In the genomic region with DNA sequence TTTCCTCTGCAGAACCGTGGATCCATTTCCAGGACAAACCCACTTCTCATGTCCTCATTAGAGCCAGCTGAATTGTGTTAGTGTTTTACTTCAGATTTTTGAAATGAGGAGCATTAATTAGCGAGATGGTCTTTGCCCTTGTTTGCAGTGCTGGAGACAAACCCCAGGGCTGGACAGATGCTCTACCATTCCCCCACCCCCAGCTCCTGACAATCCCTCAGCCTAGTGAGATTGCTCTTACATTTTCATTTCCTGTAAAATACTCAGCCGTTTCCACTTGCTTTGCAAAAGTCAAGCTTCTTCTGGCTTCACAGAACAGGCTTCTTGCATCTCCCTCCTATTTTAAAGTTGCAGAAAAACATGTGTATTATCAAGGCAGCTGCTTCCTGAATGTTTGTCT, we compare ENCODE assay signal across 21 mouse cellular contexts.
A peak's percentile ranks its signal among the peaks of the same experiment; 100 is the strongest.
DNase-seq lines count a peak whose midpoint lies in the region; ATAC-seq and TF ChIP-seq lines count a peak whose summit lies in the region.
"Had no signal": no experiment of that assay in that cellular context is flagged by ENCODE, and none has a peak within 500 bp of the region (broad histone marks: within the 10 kb centered on the region; RNA-seq: fewer than 3 reads in every experiment).

No protein-coding gene starts in this region.

- TF ChIP-seq CTCF in kidney, adult 2 months (conservative IDR thresholded peaks at IDR 0.05; ENCODE audit: insufficient read depth, insufficient read length, low read depth, low read length), result no peak
- TF ChIP-seq CTCF in liver, adult 2 months (IDR thresholded peaks at IDR 0.05; ENCODE audit: low read depth, low read length), result no peak
- no peak for TF ChIP-seq CTCF in brain, embryonic 14.5 days (IDR thresholded peaks at IDR 0.05; ENCODE audit: borderline replicate concordance, extremely low read depth, insufficient read depth, insufficient read length)

- no peaks in the 10 kb centered on the region for H3K79me2 ChIP-seq in liver, adult 2 months (ENCODE audit: control insufficient read depth, insufficient read depth, low read length)

- H3K4me1 ChIP-seq in kidney, adult 2 months (ENCODE audit: control insufficient read depth, insufficient read depth, low read length), result no peaks in the 10 kb centered on the region
- H3K4me1 ChIP-seq in liver, adult 2 months (ENCODE audit: control insufficient read depth, insufficient read depth, low read length), result no peaks in the 10 kb centered on the region
- H3K4me1 ChIP-seq in liver, embryonic 11.5 days (replicated peaks; ENCODE audit: control insufficient read depth, insufficient read depth, low read length), result no peaks in the 10 kb centered on the region; the same call in 1 of the 2 replicates
- H3K4me1 ChIP-seq in intestine, embryonic 16.5 days (ENCODE audit: control insufficient read depth, insufficient read depth, low read length), result 0 out of 2 replicates have a peak, but pooled peaks cover 2% of the 10 kb centered on the region
- H3K4me1 ChIP-seq: embryonic facial prominence, embryonic 12.5 days; hindbrain, embryonic 15.5 days; neural tube, embryonic 12.5 days had no signal

- H3K4me2 ChIP-seq in liver, embryonic 11.5 days, result no peak overlapping the region
- no peak overlapping the region for H3K4me2 ChIP-seq in intestine, embryonic 16.5 days (ENCODE audit: low read depth, low read length)
- H3K4me2 ChIP-seq: embryonic facial prominence, embryonic 12.5 days; hindbrain, embryonic 15.5 days; limb, embryonic 15.5 days; neural tube, embryonic 12.5 days had no signal

- H3K27ac ChIP-seq in kidney, adult 2 months (ENCODE audit: insufficient read depth, low read depth, low read length), result 0 out of 2 replicates have a peak overlapping the region, but pooled peaks have one; percentile 16
- no peak overlapping the region for H3K27ac ChIP-seq in liver, adult 2 months (replicated peaks; ENCODE audit: insufficient read depth, low read depth, low read length)
- no peak overlapping the region for H3K27ac ChIP-seq in liver, embryonic 11.5 days (ENCODE audit: low read depth, low read length)
- H3K27ac ChIP-seq in intestine, embryonic 16.5 days (ENCODE audit: low read length), result no peak overlapping the region
- H3K27ac ChIP-seq: embryonic facial prominence, embryonic 12.5 days; hindbrain, embryonic 15.5 days; limb, embryonic 15.5 days; neural tube, embryonic 12.5 days had no signal

- ATAC-seq in liver, embryonic 11.5 days (replicated peaks; ENCODE audit: low FRiP score), result no peak
- ATAC-seq in intestine, embryonic 16.5 days, result peak; percentile 51; the same call in 1 of the 2 replicates
- ATAC-seq: forebrain, postnatal 0 days had no signal

- no peak for TF ChIP-seq POLR2A in kidney, adult 2 months (IDR thresholded peaks at IDR 0.05; ENCODE audit: low read depth, low read length)
- no peak for TF ChIP-seq POLR2A in liver, adult 2 months (IDR thresholded peaks at IDR 0.05; ENCODE audit: extremely low read depth, insufficient read depth, low read length)
- no peak for TF ChIP-seq POLR2A in brain, embryonic 14.5 days (IDR thresholded peaks at IDR 0.05; ENCODE audit: borderline replicate concordance, extremely low read depth, insufficient read depth, insufficient read length, poor library complexity, severe bottlenecking)

- H3K4me3 ChIP-seq in kidney, adult 2 months (ENCODE audit: insufficient read depth, low read depth, low read length), result no peak overlapping the region
- no peak overlapping the region for H3K4me3 ChIP-seq in liver, adult 2 months (ENCODE audit: insufficient read depth, low read depth, low read length)
- H3K4me3 ChIP-seq in liver, embryonic 11.5 days (ENCODE audit: low read depth, low read length), result no peak overlapping the region
- no peak overlapping the region for H3K4me3 ChIP-seq in intestine, embryonic 16.5 days (ENCODE audit: low read length)
- H3K4me3 ChIP-seq: embryonic facial prominence, embryonic 12.5 days; hindbrain, embryonic 15.5 days; limb, embryonic 15.5 days; neural tube, embryonic 12.5 days had no signal

- WGBS in kidney, adult 2 months, result 50% methylated on average over 3 of the region's 3 CpGs
- 53% methylated on average over 3 of the region's 3 CpGs for WGBS in liver, adult 2 months
- WGBS in liver, embryonic 11.5 days, result 47% methylated on average over 3 of the region's 3 CpGs
- WGBS in intestine, embryonic 16.5 days, result 45% methylated on average over 3 of the region's 3 CpGs

- H3K36me3 ChIP-seq in kidney, adult 2 months (ENCODE audit: control insufficient read depth, insufficient read depth, low read length), result no peaks in the 10 kb centered on the region
- no peaks in the 10 kb centered on the region for H3K36me3 ChIP-seq in liver, adult 2 months (ENCODE audit: control insufficient read depth, insufficient read depth, low read length)
- no peaks in the 10 kb centered on the region for H3K36me3 ChIP-seq in liver, embryonic 11.5 days (ENCODE audit: control insufficient read depth, insufficient read depth, low read length)
- H3K36me3 ChIP-seq in intestine, embryonic 16.5 days (ENCODE audit: control insufficient read depth, insufficient read depth, low read length), result no peaks in the 10 kb centered on the region
- H3K36me3 ChIP-seq: embryonic facial prominence, embryonic 12.5 days; hindbrain, embryonic 15.5 days; limb, embryonic 15.5 days; neural tube, embryonic 12.5 days had no signal

- H3K9me3 ChIP-seq in liver, embryonic 11.5 days (ENCODE audit: control insufficient read depth, low read length), result no peaks in the 10 kb centered on the region
- no peaks in the 10 kb centered on the region for H3K9me3 ChIP-seq in intestine, embryonic 16.5 days (ENCODE audit: control insufficient read depth, low read length)
- H3K9me3 ChIP-seq: embryonic facial prominence, embryonic 12.5 days; hindbrain, embryonic 15.5 days; limb, embryonic 15.5 days; neural tube, embryonic 12.5 days had no signal

- DNase-seq in kidney, adult 2 months, result no peak
- no peak for DNase-seq in kidney, adult 18-20 months
- DNase-seq in liver, adult 2 months (ENCODE audit: extremely low read depth, low read depth, low spot score), result peak; percentile 9
- DNase-seq in liver, embryonic 11.5 days (ENCODE audit: low spot score), result no peak
- peak; percentile 6 for DNase-seq in brain, embryonic 14.5 days (ENCODE audit: low read depth)
- DNase-seq in cerebellum, postnatal 10 days, result no peak
- DNase-seq: adrenal gland, adult 2 months; cerebellum, adult 18-20 months; cerebellum, postnatal 25 days; forebrain, postnatal 0 days; gastrocnemius, postnatal 25 days; heart, postnatal 4 days; midbrain, embryonic 14.5 days; retina, postnatal 1 day; thymus, adult 18-20 months; thymus, postnatal 36 days had no signal

- no peaks in the 10 kb centered on the region for H3K27me3 ChIP-seq in kidney, adult 2 months (replicated peaks; ENCODE audit: control insufficient read depth, insufficient read depth, low read length)
- no peaks in the 10 kb centered on the region for H3K27me3 ChIP-seq in liver, adult 2 months (ENCODE audit: control insufficient read depth, insufficient read depth, low read length)
- no peaks in the 10 kb centered on the region for H3K27me3 ChIP-seq in liver, embryonic 11.5 days (replicated peaks; ENCODE audit: control insufficient read depth, insufficient read depth, low read length)
- no peaks in the 10 kb centered on the region for H3K27me3 ChIP-seq in intestine, embryonic 16.5 days (replicated peaks; ENCODE audit: control insufficient read depth, insufficient read depth, low read length)
- H3K27me3 ChIP-seq: embryonic facial prominence, embryonic 12.5 days; hindbrain, embryonic 15.5 days; limb, embryonic 15.5 days; neural tube, embryonic 12.5 days had no signal

- no peak overlapping the region for H3K9ac ChIP-seq in liver, adult 2 months (ENCODE audit: low read depth, low read length)
- no peak overlapping the region for H3K9ac ChIP-seq in liver, embryonic 11.5 days (ENCODE audit: low read depth, low read length)
- no peak overlapping the region for H3K9ac ChIP-seq in intestine, embryonic 16.5 days (ENCODE audit: low read depth, low read length)
- H3K9ac ChIP-seq: embryonic facial prominence, embryonic 12.5 days; forebrain, postnatal 0 days; hindbrain, embryonic 15.5 days; limb, embryonic 15.5 days; neural tube, embryonic 12.5 days had no signal

Comparison
In these comparisons a context has a peak if more than half of its experiments do, and no peak if none do; other contexts are left out.
1. DNase-seq: peak in liver, adult 2 months (single experiment) and brain, embryonic 14.5 days (single experiment); none in kidney, adult 2 months (single experiment), kidney, adult 18-20 months (single experiment), liver, embryonic 11.5 days (single experiment) and cerebellum, postnatal 10 days (0 of 2).